Mouse (Mus musculus) kidney, embryonic 14.5 days (tissue): ENCODE results near the gene Hps5. TPM values are rescaled to one million over a fixed set of nuclear protein-coding genes. Genes with fewer than 3 reads are reported as not detected.
A peak's percentile ranks its signal among the peaks of the same experiment; 100 is the strongest.

Experiments
- ATAC-seq: fragments of 200-750 bp; cut with Nextera tagmentation; 2 replicates; pipeline ENCODE4 v1.8.0; 2017; ENCODE audit warnings: moderate number of reproducible peaks, mild to moderate bottlenecking, moderate TSS enrichment, moderate library complexity; ENCODE audit not compliant: low FRiP score, low TSS enrichment
- H3K27ac ChIP-seq: fragments of 300-500 bp; sonication (generic); 2 replicates; pipeline ENCODE4 v1.5.1; 2014; ENCODE audit warnings: low read depth, mild to moderate bottlenecking, low read length, moderate library complexity, mixed read lengths
- H3K27me3 ChIP-seq: fragments of 300-500 bp; sonication (generic); 2 replicates; pipeline ENCODE4 v1.6.1; 2014; ENCODE audit warnings: mild to moderate bottlenecking, low read length; ENCODE audit not compliant: control insufficient read depth, insufficient read depth
- H3K36me3 ChIP-seq: fragments of 300-500 bp; sonication (generic); 2 replicates; pipeline ENCODE4 v1.6.1; 2014; ENCODE audit warnings: low read length, mixed read lengths; ENCODE audit not compliant: control insufficient read depth, insufficient read depth
- H3K4me1 ChIP-seq: fragments of 300-500 bp; sonication (generic); 2 replicates; pipeline ENCODE4 v1.6.1; 2014; ENCODE audit warnings: low read length, mixed read lengths; ENCODE audit not compliant: control insufficient read depth, insufficient read depth
- H3K4me2 ChIP-seq: fragments of 300-500 bp; sonication (generic); replicated peaks from 2 replicates; pipeline ENCODE4 v1.6.1; 2014; ENCODE audit warnings: low read depth, mild to moderate bottlenecking, low read length
- H3K4me3 ChIP-seq: fragments of 300-500 bp; sonication (generic); 2 replicates; pipeline ENCODE4 v1.5.1; 2014; ENCODE audit warnings: mild to moderate bottlenecking, low read length
- H3K9ac ChIP-seq: fragments of 300-500 bp; sonication (generic); 2 replicates; pipeline ENCODE4 v1.6.1; 2014; ENCODE audit warnings: low read depth, mild to moderate bottlenecking, low read length, moderate library complexity
- H3K9me3 ChIP-seq: fragments of 300-500 bp; sonication (generic); 2 replicates; pipeline ENCODE4 v1.6.1; 2016; ENCODE audit warnings: low read length; ENCODE audit not compliant: control insufficient read depth
- whole genome bisulfite sequencing: fragments of 180-500 bp; shearing (Covaris S2); extraction: QIAGEN DNeasy Blood & Tissue Kit; methylation state at CpG from one replicate; pipeline ENCODE4 v1.1.7; 2014; 5-methylcytosine and 5-hydroxymethylcytosine counted together
- polyA plus RNA-seq: library from polyadenylated mRNA; unstranded; fragments of >200 nt; fragmentation: Nextera tagmentation; extraction: Ambion mirVana; gene quantifications from 2 replicates; pipeline ENCODE4 v1.2.1, GENCODE M21; 2014

Hps5 gene
- 11.1 and 25.6 TPM in 2 replicates for polyA plus RNA-seq

GRCm38 (mm10) chr7:46795287-46796205 lies at the start of gene Hps5, which contains the start of gene Gtf2h1:
Gene Hps5, minus strand, starts transcription at chr7:46796064.
Gene Gtf2h1, plus strand, starts transcription at chr7:46796103.
- WGBS: under 1% methylated on average over 75 of the region's 75 CpGs
- Histone ChIP-seq H3K9me3 (no peaks in the 10 kb centered on the region), H3K4me2 (peak within 1 kb of the TSS; percentile 70), H3K27me3 (no peaks in the 10 kb centered on the region), H3K9ac (peak within 1 kb of the TSS; percentile 91), H3K4me3 (peak within 1 kb of the TSS; percentile 99), H3K36me3 (peaks cover 12% of the 10 kb centered on the region), H3K27ac (peak within 1 kb of the TSS; percentile 84), H3K4me1 (peaks cover 24% of the 10 kb centered on the region)
- ATAC-seq: peak; percentile 98

- ATAC-seq: peak; percentile 94
- under 1% methylated on average over 42 of the region's 51 CpGs for WGBS
- H3K9ac ChIP-seq: peak overlapping the region; percentile 93
These were observed 49.5 kb upstream of the Hps5 start for GRCm38 (mm10) chr7:46845211-46845977.

GRCm38 (mm10) chr7:46843576-46843975 lies 47.7 kb upstream of the Hps5 start:
- no peak overlapping the region for H3K9ac ChIP-seq
- H3K27me3 ChIP-seq: no peaks in the 10 kb centered on the region
- 95% methylated on average over 4 of the region's 4 CpGs for WGBS
- H3K4me3 ChIP-seq: no peak overlapping the region
- H3K27ac ChIP-seq: no peak overlapping the region
- peaks cover 9% of the 10 kb centered on the region; the same call in 1 of the 2 replicates for H3K36me3 ChIP-seq
- no peak for ATAC-seq
- peaks cover 20% of the 10 kb centered on the region for H3K4me1 ChIP-seq
- H3K4me2 ChIP-seq: no peak overlapping the region
- H3K9me3 ChIP-seq: no peaks in the 10 kb centered on the region

More at GRCm38 (mm10) chr7:46845211-46845977, 49.5 kb upstream of the Hps5 start:
- H3K4me3 ChIP-seq: peak overlapping the region; percentile 92
- H3K27ac ChIP-seq: peak overlapping the region; percentile 96
- peaks cover 26% of the 10 kb centered on the region for H3K36me3 ChIP-seq
- H3K4me2 ChIP-seq: peak overlapping the region; percentile 89
- no peaks in the 10 kb centered on the region for H3K27me3 ChIP-seq
- H3K9me3 ChIP-seq: no peaks in the 10 kb centered on the region
- 0 out of 2 replicates have a peak, but pooled peaks cover 10% of the 10 kb centered on the region for H3K4me1 ChIP-seq

GRCm38 (mm10) chr7:46842278-46842677 lies 46.4 kb upstream of the Hps5 start:
- H3K27ac ChIP-seq: no peak overlapping the region
- H3K9ac ChIP-seq: no peak overlapping the region
- 34% methylated on average over 5 of the region's 5 CpGs for WGBS
- H3K4me1 ChIP-seq: peaks cover 32% of the 10 kb centered on the region
- no peaks in the 10 kb centered on the region for H3K27me3 ChIP-seq
- H3K4me2 ChIP-seq: no peak overlapping the region
- no peaks in the 10 kb centered on the region for H3K9me3 ChIP-seq
- no peak for ATAC-seq
- no peaks in the 10 kb centered on the region for H3K36me3 ChIP-seq
- no peak overlapping the region for H3K4me3 ChIP-seq

DNA sequence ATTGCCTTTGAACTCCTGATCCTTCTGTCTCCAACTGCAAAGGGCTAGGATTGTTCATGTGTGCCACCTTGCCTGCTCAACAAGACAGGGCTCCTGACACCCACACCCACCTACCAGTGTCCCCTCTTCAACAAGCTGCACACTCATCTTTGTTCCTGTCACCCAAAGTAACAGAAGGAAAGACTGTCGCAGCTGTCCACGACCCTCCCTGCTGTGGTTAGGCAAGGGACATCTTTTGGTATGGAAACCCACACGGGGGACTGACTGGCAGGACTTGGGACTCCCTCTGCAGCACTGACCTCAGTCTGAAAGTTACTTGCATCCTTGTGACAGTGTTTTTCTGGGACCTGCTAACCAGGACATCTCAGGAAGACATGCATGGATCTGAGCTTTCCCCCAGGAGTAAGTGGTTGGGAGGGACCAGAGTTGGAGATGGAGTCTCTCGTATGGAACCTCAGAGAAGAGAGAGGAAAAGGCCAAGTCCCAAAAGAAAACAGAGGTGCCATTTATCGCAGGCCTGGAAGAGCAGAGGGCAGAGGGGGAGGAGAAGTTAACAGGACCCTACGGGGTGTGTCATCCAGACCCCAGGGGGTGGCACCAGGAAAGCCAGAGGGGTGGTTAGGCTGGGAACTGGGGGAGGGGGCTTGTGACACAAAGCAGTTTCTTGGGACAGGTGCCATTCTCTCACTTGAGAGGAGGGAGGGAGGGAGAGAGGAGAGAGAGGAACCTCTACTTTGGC lies 45.1 kb upstream of the Hps5 start, which contains the start of gene Ldha:
Gene Ldha (plus strand): TSS at position 689 of the 739 bp plus-strand sequence.
- no peak within 1 kb of the TSS for H3K4me3 ChIP-seq
- no peak for ATAC-seq
- H3K27ac ChIP-seq: no peak within 1 kb of the TSS
- no peaks in the 10 kb centered on the region for H3K27me3 ChIP-seq
- H3K36me3 ChIP-seq: no peaks in the 10 kb centered on the region
- H3K9ac ChIP-seq: no peak within 1 kb of the TSS
- WGBS: 21% methylated on average over 6 of the region's 6 CpGs
- H3K4me1 ChIP-seq: peaks cover 29% of the 10 kb centered on the region
- no peak within 1 kb of the TSS for H3K4me2 ChIP-seq
- no peaks in the 10 kb centered on the region for H3K9me3 ChIP-seq

DNA sequence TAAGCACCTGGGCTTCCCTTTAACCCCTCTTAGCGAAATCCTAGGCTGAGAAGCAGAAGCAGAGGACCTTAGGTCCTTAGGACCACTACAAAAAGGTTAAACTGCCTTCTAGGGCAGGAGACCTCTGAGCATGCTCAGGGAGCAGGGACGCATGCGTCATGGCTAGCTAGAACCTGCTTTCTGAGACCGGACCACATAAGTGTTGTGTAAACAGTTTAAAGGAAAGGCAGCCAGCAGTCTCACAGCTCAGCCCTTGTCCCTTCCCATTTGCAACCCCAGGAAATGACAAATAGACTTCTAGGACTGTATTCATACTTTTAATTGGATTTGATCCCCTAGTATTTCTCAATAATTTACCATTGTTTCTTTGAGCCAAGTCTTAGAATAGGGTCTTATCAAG lies 44.5 kb upstream of the Hps5 start:
- Histone ChIP-seq H3K27ac (no peak overlapping the region), H3K4me3 (no peak overlapping the region), H3K27me3 (no peaks in the 10 kb centered on the region), H3K4me2 (no peak overlapping the region), H3K9ac (no peak overlapping the region), H3K4me1 (peaks cover 30% of the 10 kb centered on the region), H3K36me3 (no peaks in the 10 kb centered on the region), H3K9me3 (no peaks in the 10 kb centered on the region)
- WGBS: 73% methylated on average over 4 of the region's 4 CpGs
- no peak for ATAC-seq

- Histone ChIP-seq H3K9ac (no peak overlapping the region), H3K9me3 (no peaks in the 10 kb centered on the region), H3K27ac (no peak overlapping the region), H3K4me1 (peaks cover 29% of the 10 kb centered on the region), H3K4me2 (no peak overlapping the region), H3K27me3 (no peaks in the 10 kb centered on the region), H3K36me3 (no peaks in the 10 kb centered on the region), H3K4me3 (no peak overlapping the region)
- WGBS: 82% methylated on average over 5 of the region's 5 CpGs
- ATAC-seq: no peak
These were observed 44.0 kb upstream of the Hps5 start for GRCm38 (mm10) chr7:46839861-46840260.

DNA sequence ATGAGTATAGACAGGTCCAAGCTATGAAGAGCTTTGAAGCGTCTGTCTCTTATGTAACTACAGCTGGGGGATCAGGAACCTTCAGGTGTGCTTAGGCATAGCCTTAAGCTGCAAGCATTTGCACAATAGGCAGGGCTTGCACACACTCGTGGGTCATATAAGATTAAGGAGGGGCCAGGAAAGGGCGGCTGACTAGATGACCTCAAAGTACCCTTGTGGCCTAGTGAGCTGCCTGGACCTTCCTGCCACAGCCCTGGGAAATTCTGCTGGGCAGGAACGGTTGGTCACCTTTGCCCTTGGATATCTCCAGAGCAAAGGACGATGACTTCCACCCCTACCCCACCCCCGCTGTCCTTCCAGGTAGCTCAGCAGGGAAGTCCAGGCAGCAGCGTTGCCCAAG lies 43.6 kb upstream of the Hps5 start:
- Histone ChIP-seq H3K4me2 (no peak overlapping the region), H3K4me3 (no peak overlapping the region), H3K27ac (peak overlapping the region; percentile 43; the same call in 1 of the 2 replicates), H3K4me1 (peaks cover 27% of the 10 kb centered on the region), H3K9me3 (no peaks in the 10 kb centered on the region), H3K36me3 (no peaks in the 10 kb centered on the region), H3K27me3 (no peaks in the 10 kb centered on the region), H3K9ac (peak overlapping the region; percentile 35)
- peak; percentile 2; the same call in 1 of the 2 replicates for ATAC-seq
- 44% methylated on average over 7 of the region's 7 CpGs for WGBS
